Mouse (Mus musculus) liver, postnatal 0 days (tissue): ENCODE data around the gene D11Wsu47e. TPM values are rescaled to one million over a fixed set of nuclear protein-coding genes. Genes with fewer than 3 reads are reported as not detected.

Experiments used
- ATAC-seq: fragments of 200-750 bp; cut with Nextera tagmentation; 2 replicates; pipeline ENCODE4 v1.8.0; 2017; ENCODE audit warnings: mild to moderate bottlenecking, moderate library complexity
- DNase-seq: peaks from one replicate; pipeline ENCODE4 v3.0.0-alpha.2; 2016
- H3K27ac ChIP-seq: fragments of 300-500 bp; sonication (generic); 2 replicates; pipeline ENCODE4 v1.5.1; 2014; ENCODE audit warnings: antibody characterized with exemption, moderate library complexity, mild to moderate bottlenecking, low read depth
- H3K27me3 ChIP-seq: fragments of 300-500 bp; sonication (generic); 2 replicates; pipeline ENCODE4 v1.6.1; 2014; ENCODE audit warnings: low read length, control low read depth, mixed read lengths; ENCODE audit not compliant: insufficient read depth
- H3K36me3 ChIP-seq: fragments of 300-500 bp; sonication (generic); replicated peaks from 2 replicates; pipeline ENCODE4 v1.6.1; 2014; ENCODE audit warnings: mild to moderate bottlenecking, control low read depth, low read length, moderate library complexity, mixed read lengths; ENCODE audit not compliant: insufficient read depth
- H3K4me1 ChIP-seq: fragments of 300-500 bp; sonication (generic); 2 replicates; pipeline ENCODE4 v1.6.1; 2014; ENCODE audit warnings: antibody characterized with exemption, mild to moderate bottlenecking, control low read depth; ENCODE audit not compliant: insufficient read depth
- H3K4me2 ChIP-seq: fragments of 300-500 bp; sonication (generic); 2 replicates; pipeline ENCODE4 v1.6.1; 2014; ENCODE audit warnings: low read depth, mild to moderate bottlenecking, low read length, moderate library complexity, mixed read lengths
- H3K4me3 ChIP-seq: fragments of 300-500 bp; sonication (generic); 2 replicates; pipeline ENCODE4 v1.5.1; 2014; ENCODE audit warnings: low read depth, low read length
- H3K9ac ChIP-seq: fragments of 300-500 bp; sonication (generic); replicated peaks from 2 replicates; pipeline ENCODE4 v1.6.1; 2014; ENCODE audit warnings: mild to moderate bottlenecking, moderate library complexity
- H3K9me3 ChIP-seq: fragments of 300-500 bp; sonication (generic); 2 replicates; pipeline ENCODE4 v1.6.1; 2016; ENCODE audit warnings: mild to moderate bottlenecking, control low read depth, low read length, mixed read lengths
- CTCF ChIP-seq: sonication (generic); IDR thresholded peaks from 2 replicates; pipeline ENCODE4 v1.5.1; 2016; ENCODE audit warnings: antibody characterized with exemption, low read depth
- EP300 ChIP-seq: IDR thresholded peaks from 2 replicates; pipeline ENCODE4 v1.6.1; 2016; ENCODE audit warnings: antibody characterized with exemption, low read depth, mild to moderate bottlenecking
- WGBS: fragments of 180-500 bp; shearing (Covaris S2); extraction: QIAGEN DNeasy Blood & Tissue Kit; methylation state at CpG from one replicate; pipeline ENCODE4 v1.1.7; 2014; ENCODE audit not compliant: insufficient replicate concordance; 5-methylcytosine and 5-hydroxymethylcytosine counted together
- polyA plus RNA-seq: library from polyadenylated mRNA; unstranded; fragments of >200 nt; fragmentation: Nextera tagmentation; extraction: Ambion mirVana; gene quantifications from 2 replicates; pipeline ENCODE4 v1.2.1, GENCODE M21; 2015

Gene D11Wsu47e
- polyA plus RNA-seq, 1 experiment from 2014 or later = 4.6 TPM

GRCm38 (mm10) chr11:113725235-113726048, 41.2 kb downstream of the D11Wsu47e start:
- no peak overlapping the region for H3K4me2 ChIP-seq
- ATAC-seq = no peak
- peak overlapping the region; percentile 22; the same call in 1 of the 2 replicates for H3K27ac ChIP-seq
- H3K4me3 ChIP-seq = no peak overlapping the region
- no peak for TF ChIP-seq CTCF
- TF ChIP-seq EP300 = no peak
- no peak overlapping the region for H3K9ac ChIP-seq
- peaks cover 10% of the 10 kb centered on the region for H3K4me1 ChIP-seq
- WGBS = 78% methylated on average over 4 of the region's 4 CpGs
- no peaks in the 10 kb centered on the region for H3K9me3 ChIP-seq
- peaks cover 33% of the 10 kb centered on the region for H3K36me3 ChIP-seq
- no peaks in the 10 kb centered on the region for H3K27me3 ChIP-seq
- no peak for DNase-seq

GRCm38 (mm10) chr11:113726994-113727888, 43.0 kb downstream of the D11Wsu47e start:
- Histone ChIP-seq H3K36me3 (peaks cover 33% of the 10 kb centered on the region), H3K4me3 (no peak overlapping the region), H3K4me1 (peaks cover 16% of the 10 kb centered on the region), H3K9ac (no peak overlapping the region), H3K27ac (0 out of 2 replicates have a peak overlapping the region, but pooled peaks have one; percentile 22), H3K4me2 (no peak overlapping the region), H3K9me3 (no peaks in the 10 kb centered on the region), H3K27me3 (no peaks in the 10 kb centered on the region)
- DNase-seq = no peak
- no peak for TF ChIP-seq CTCF
- TF ChIP-seq EP300 = no peak
- 91% methylated on average over 14 of the region's 14 CpGs for WGBS
- no peak for ATAC-seq

- Histone ChIP-seq H3K4me3 (no peak overlapping the region), H3K27ac (no peak overlapping the region), H3K9me3 (no peaks in the 10 kb centered on the region), H3K27me3 (no peaks in the 10 kb centered on the region), H3K4me1 (peaks cover 23% of the 10 kb centered on the region), H3K36me3 (peaks cover 33% of the 10 kb centered on the region), H3K4me2 (no peak overlapping the region), H3K9ac (no peak overlapping the region)
- WGBS = 85% methylated on average over 6 of the region's 6 CpGs
- ATAC-seq = no peak
- no peak for DNase-seq
- TF ChIP-seq CTCF (no peak), EP300 (no peak)
Measured at GRCm38 (mm10) chr11:113727992-113728391, 43.8 kb downstream of the D11Wsu47e start.

GRCm38 (mm10) chr11:113729239-113729638, 45.0 kb downstream of the D11Wsu47e start:
- H3K4me3 ChIP-seq = no peak overlapping the region
- no peak overlapping the region for H3K9ac ChIP-seq
- ATAC-seq (no peak), DNase-seq (no peak)
- no peaks in the 10 kb centered on the region for H3K9me3 ChIP-seq
- 91% methylated on average over 21 of the region's 21 CpGs for WGBS
- peaks cover 33% of the 10 kb centered on the region for H3K36me3 ChIP-seq
- no peak overlapping the region for H3K27ac ChIP-seq
- no peaks in the 10 kb centered on the region for H3K27me3 ChIP-seq
- no peak overlapping the region for H3K4me2 ChIP-seq
- no peak for TF ChIP-seq EP300
- TF ChIP-seq CTCF = no peak
- peaks cover 35% of the 10 kb centered on the region for H3K4me1 ChIP-seq

GRCm38 (mm10) chr11:113729917-113730316, 45.7 kb downstream of the D11Wsu47e start:
- Histone ChIP-seq H3K4me2 (no peak overlapping the region), H3K4me1 (peaks cover 42% of the 10 kb centered on the region)

GRCm38 (mm10) chr11:113730879-113731278, 46.7 kb downstream of the D11Wsu47e start:
- no peaks in the 10 kb centered on the region for H3K27me3 ChIP-seq
- H3K4me1 ChIP-seq = peaks cover 47% of the 10 kb centered on the region
- no peak overlapping the region; the same call in 1 of the 2 replicates for H3K27ac ChIP-seq
- TF ChIP-seq EP300 = no peak
- DNase-seq (peak; percentile 48), ATAC-seq (peak; percentile 22; the same call in 1 of the 2 replicates)
- no peak overlapping the region for H3K4me2 ChIP-seq
- H3K4me3 ChIP-seq = no peak overlapping the region
- 54% methylated on average over 3 of the region's 3 CpGs for WGBS
- no peak overlapping the region for H3K9ac ChIP-seq
- H3K9me3 ChIP-seq = no peaks in the 10 kb centered on the region
- peaks cover 33% of the 10 kb centered on the region for H3K36me3 ChIP-seq

More at GRCm38 (mm10) chr11:113729917-113730316, 45.7 kb downstream of the D11Wsu47e start:
- Histone ChIP-seq H3K27me3 (no peaks in the 10 kb centered on the region), H3K9ac (no peak overlapping the region), H3K36me3 (peaks cover 33% of the 10 kb centered on the region), H3K4me3 (no peak overlapping the region), H3K27ac (no peak overlapping the region), H3K9me3 (no peaks in the 10 kb centered on the region)
- 64% methylated on average over 8 of the region's 8 CpGs for WGBS
- TF ChIP-seq EP300 (no peak), CTCF (no peak)
- DNase-seq = no peak
- ATAC-seq = no peak
